Mouse (Mus musculus) spleen, postnatal 14 days (tissue): ENCODE data around the gene Rinl.

ENCODE experiments used
- DNase-seq, 2 experiments: peaks; one replicate each; pipeline ENCODE4 v3.0.0; 2021 to 2022; ENCODE audit warnings: low spot score in 2 of 2

Gene Rinl

GRCm38 (mm10) chr7:28808957-28809393 is 20.2 kb downstream of the Rinl start:
- peak; percentile 86 to 92 for DNase-seq

DNA sequence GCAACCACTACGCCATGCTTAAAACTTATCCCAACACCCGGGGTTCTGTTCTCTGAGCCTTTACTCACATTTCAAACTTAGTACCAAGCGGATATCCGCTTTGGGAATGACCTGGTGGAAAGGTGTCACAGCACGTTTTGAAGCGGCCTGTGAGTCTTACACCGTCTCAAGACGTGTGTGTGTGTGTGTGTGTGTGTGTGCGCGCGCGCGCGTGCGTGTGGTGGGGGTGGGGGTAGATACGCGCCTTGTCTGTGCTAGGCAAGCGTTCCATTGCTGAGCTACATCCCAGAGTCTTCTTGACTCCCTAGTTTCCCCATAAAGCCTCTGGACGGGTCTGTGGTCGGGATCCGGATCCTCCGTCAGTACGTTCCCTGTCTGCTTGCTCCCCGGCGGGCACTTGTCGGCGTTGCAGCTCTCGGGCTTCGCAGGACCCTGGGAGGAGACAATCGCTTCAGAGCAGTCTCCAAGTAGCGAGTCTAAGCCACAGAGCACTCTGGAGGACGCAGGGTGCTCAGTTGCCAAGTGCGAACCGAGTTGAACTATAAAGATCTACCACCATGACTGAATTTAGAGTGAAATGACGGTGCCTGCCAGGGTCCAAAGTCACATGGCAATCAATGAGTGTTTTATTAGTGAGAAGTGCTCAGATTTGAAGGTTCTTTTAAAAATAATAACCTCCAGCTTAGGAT is 20.8 kb downstream of the Rinl start:
- DNase-seq: peak in 1 of 2 experiments; percentile 55

- peak; percentile 98 to 99 for DNase-seq
Measured at GRCm38 (mm10) chr7:28810107-28811066, 21.6 kb downstream of the Rinl start.

GRCm38 (mm10) chr7:28811228-28811627 is 22.5 kb downstream of the Rinl start:
- peak; percentile 85 to 88 for DNase-seq

- no peak for DNase-seq
Measured at GRCm38 (mm10) chr7:28811640-28812275, 23.0 kb downstream of the Rinl start.

- no peak for DNase-seq
Measured at GRCm38 (mm10) chr7:28812436-28812835, 23.7 kb downstream of the Rinl start.

- no peak for DNase-seq
Measured at GRCm38 (mm10) chr7:28812949-28813348, 24.2 kb downstream of the Rinl start.

DNA sequence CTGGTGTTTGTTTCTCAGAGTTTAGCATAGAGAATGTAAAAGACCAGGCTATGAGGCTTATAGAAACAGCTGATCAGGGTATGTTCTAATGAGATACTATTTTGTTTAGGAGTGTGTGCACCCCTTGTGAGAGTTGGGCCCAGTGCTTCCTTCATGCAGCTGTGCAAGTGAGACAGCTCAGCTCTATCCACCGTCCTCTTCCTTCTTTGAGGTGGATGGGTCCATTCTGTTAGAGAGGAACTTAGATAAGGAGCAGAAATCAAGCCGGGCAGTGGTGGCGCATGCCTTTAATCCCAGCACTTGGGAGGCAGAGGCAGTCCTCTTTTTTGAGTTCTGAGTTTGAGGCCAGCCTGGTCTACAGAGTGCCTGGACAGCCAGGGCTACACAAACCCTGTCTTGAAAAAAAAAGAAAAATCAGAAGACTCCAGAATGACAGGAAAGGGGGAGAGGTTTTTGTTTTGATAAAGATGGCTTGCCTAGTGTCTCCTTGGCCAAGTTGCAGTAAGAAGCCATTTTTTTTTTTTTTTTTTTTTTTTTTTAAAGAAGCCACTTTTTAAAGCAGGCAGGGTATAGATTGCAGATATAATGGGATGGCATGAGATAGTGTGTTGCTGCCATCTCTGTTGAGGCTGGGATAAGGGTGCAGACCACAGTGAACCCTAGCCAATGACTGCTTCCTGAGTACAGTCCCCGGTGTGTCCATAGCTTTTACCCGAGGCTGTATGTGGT is 25.7 kb downstream of the Rinl start:
- DNase-seq: no peak

GRCm38 (mm10) chr7:28815230-28815629 is 26.5 kb downstream of the Rinl start:
- DNase-seq: no peak

DNA sequence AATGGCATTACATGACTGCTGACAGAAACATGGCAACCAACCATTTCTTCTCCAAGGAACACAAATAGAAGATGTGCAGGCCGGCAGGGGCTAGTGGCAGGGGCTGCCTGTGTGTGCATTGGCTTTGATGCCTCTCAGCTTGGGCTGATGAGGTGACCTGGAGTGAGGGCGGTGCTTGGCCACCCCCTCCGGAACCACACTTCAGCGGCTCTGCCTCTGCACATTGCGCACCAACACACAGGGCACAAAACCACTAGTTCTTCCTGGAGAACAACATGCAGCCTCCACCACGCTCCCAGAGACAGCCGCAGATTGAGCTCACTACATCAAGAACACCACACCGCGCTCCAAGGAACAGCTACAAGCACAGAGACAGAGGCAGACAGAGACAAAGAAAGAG is 27.4 kb downstream of the Rinl start:
- no peak for DNase-seq

DNA sequence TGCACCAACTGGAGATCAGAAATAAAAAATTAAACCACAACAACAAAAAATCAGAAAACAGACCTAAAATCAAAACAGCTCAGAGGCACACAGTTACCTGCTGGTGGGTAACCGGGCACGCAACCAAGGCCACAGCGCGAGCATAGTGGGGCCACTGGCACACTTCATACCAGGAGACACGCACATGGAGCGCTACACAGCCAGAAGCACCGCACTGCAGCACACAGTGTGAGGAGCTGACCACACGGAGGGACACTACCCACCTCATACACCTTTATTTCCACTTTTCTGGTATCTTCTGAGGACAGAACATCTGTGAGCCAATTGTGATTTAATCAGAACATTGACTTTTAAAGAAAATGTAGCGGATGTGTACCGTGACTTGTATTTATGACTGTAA is 28.2 kb downstream of the Rinl start:
- no peak for DNase-seq

- DNase-seq: no peak
Measured at GRCm38 (mm10) chr7:28817524-28817923, 28.8 kb downstream of the Rinl start.

DNA sequence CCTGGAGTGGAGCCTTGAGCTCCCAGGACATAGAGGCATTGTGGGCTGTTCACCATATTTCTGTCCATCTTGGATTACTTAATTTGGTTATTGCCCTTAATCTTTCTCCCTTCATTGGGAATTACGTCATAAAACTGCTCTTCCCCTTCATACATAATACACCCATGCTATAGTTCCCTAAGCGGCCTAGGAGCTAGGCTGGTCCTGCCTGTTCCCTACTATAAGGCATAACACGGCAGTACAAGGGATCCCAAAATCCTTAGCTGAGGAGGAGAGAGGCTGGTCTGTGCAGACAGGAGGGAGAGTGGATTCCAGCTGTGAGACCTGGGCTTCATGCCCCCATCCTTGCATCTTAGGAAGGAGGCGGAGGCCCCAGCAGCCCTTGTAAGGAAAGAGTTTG is 29.2 kb downstream of the Rinl start:
- no peak for DNase-seq

- no peak for DNase-seq
Measured at GRCm38 (mm10) chr7:28818436-28818835, 29.7 kb downstream of the Rinl start.

- DNase-seq: no peak
Measured at GRCm38 (mm10) chr7:28818861-28819452, 30.2 kb downstream of the Rinl start.

DNA sequence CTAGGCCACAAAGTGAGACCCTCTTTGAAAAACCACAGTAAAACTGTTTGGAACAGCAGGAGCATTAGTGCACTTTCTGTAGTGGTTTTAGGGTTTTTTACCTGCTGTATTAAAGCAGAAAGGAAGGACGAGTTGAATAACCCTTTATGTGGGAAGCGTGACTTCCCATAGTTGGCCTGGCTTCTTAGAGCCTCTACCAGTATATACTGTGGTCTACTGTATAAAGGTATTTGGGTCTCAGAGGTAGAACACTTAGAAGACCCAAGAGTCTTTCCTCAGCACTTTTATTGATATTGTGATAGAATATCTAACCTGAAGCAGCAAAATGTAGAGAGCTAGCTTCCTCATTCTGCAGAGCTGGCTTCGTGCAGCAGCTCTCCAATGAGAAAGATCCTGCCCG is 30.8 kb downstream of the Rinl start:
- DNase-seq: no peak

DNA sequence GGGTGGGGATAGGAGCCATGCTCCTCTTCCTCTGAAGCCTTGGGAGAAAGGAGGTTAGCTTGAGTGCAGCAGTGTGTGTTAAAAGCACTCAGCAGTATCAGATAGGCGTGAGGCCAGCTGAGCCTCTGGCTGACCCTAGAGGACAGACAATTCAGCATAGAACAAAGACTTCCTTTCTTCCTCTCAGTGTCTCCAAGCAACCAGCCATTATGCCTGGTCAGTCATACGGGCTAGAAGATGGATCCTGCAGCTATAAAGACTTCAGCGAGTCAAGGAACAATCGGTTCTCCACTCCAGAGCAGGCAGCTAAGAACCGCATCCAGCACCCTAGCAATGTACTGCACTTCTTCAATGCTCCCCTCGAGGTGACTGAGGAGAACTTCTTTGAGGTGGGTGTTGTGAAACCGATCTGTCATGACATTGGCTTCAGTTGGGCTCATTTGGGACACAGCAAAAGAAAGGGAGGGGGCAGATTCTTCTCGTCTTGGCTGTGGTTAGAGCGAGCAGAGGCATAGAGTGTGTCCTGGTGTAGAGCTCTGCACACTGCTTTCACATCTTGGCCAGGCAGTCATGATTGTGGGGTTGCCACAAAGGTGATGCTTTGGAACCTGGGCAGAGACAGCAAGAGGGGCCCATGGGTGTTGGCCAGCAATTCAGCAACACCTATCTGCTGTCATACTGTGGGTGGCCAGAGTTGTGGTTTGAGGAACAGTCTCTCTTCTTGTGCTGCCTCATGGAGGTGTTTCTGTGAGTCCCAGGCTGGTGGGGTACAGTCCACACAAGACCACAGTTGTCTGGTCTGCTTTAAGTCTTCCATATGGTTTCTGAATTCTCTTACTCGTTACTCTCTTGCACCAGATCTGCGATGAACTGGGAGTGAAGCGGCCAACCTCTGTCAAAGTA is 31.8 kb downstream of the Rinl start:
- DNase-seq: no peak

DNA sequence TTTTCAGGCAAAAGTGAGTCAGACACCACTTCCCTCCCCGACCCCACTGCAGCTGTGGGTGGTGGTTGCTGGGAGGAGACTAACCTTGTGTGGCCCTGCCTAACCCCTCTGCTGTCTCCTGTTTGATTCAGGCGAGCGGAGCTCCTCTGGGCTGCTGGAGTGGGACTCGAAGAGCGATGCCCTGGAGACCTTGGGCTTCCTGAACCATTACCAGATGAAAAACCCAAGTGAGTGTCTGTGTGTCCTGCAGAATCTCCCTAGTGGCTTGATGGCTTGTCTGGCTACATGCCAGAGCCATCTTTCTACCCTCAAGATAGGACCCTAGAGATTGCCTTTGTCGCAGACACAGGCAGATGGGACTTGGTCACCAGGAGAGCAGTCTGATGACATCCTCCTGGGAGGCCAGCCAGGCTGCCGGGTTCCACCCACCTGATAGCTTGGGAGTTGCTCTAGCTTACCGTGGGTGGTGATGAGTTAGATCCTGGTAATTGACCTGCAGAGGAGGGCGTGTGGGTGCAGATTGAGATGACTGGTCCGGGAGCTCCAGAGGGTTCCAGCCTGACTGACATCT is 32.6 kb downstream of the Rinl start:
- DNase-seq: no peak

GRCm38 (mm10) chr7:28822556-28822955 is 33.8 kb downstream of the Rinl start:
- DNase-seq: no peak
